Comparison of ENCODE assay signal across 8 mouse cellular contexts in the genomic region with DNA sequence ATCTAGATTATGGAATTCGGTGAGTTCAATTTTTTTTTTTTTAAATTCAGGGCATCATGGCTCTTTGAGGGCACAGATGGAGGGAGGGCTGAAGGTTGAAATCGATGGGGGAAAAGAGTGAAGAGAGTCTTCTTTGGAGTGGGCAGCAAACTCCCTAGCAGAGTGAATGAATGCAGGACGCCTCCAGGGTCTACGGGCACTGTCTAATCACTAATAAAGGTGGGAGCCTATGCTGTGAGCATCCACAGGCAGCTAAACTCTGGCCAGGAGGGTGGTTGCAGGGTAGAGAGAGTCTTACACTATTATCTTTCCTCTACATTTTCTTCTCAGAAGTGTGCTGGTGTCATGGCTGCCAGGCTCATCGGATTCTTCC. TPM values are rescaled to one million over a fixed set of nuclear protein-coding genes. Genes with fewer than 3 reads are reported as not detected.
DNase-seq lines count a peak whose midpoint lies in the region; ATAC-seq and TF ChIP-seq lines count a peak whose summit lies in the region.

No protein-coding gene starts in this region.

- H3K27ac ChIP-seq in heart, embryonic 14.5 days (replicated peaks in 1 of 2; ENCODE audit: control insufficient read depth in 1 of 2, insufficient read depth in 1 of 2, low read depth in 2 of 2, low read length in 2 of 2), result peak overlapping the region in 1 of 2 experiments; percentile 29; a peak in 1 of 4 replicates
- H3K27ac ChIP-seq in forebrain, embryonic 16.5 days (ENCODE audit: low read length), result no peak overlapping the region
- H3K27ac ChIP-seq in macrophage, result peak overlapping the region; percentile 72

- peak overlapping the region; percentile 74 for H3K4me2 ChIP-seq in heart, embryonic 14.5 days (ENCODE audit: low read length)
- peak overlapping the region; percentile 60 for H3K4me2 ChIP-seq in forebrain, embryonic 16.5 days (ENCODE audit: low read length)

- peaks cover 4% of the 10 kb centered on the region in 2 experiments; a peak in 3 of 4 replicates for H3K4me1 ChIP-seq in heart, embryonic 14.5 days (ENCODE audit: control insufficient read depth in 2 of 2, insufficient read depth in 2 of 2, low read length in 2 of 2)
- H3K4me1 ChIP-seq in G1E (ENCODE audit: insufficient read depth, low read depth, low read length), result peaks cover 37% of the 10 kb centered on the region
- peaks cover 5% of the 10 kb centered on the region for H3K4me1 ChIP-seq in forebrain, embryonic 16.5 days (replicated peaks; ENCODE audit: control insufficient read depth, insufficient read depth, low read length)

- H3K36me3 ChIP-seq in heart, embryonic 14.5 days (ENCODE audit: control insufficient read depth, insufficient read depth, low read length), result peaks cover 42% of the 10 kb centered on the region
- peaks cover 44% of the 10 kb centered on the region for H3K36me3 ChIP-seq in G1E (replicated peaks)
- peaks cover 7% of the 10 kb centered on the region for H3K36me3 ChIP-seq in forebrain, embryonic 16.5 days (ENCODE audit: control insufficient read depth, insufficient read depth)
- peaks cover 42% of the 10 kb centered on the region for H3K36me3 ChIP-seq in macrophage (ENCODE audit: inconsistent target)

- no peaks in the 10 kb centered on the region for H3K9me3 ChIP-seq in heart, embryonic 14.5 days (ENCODE audit: control insufficient read depth, low read length)
- H3K9me3 ChIP-seq in G1E (replicated peaks), result no peaks in the 10 kb centered on the region
- no peaks in the 10 kb centered on the region for H3K9me3 ChIP-seq in forebrain, embryonic 16.5 days (ENCODE audit: control insufficient read depth, low read length)

- WGBS in heart, embryonic 14.5 days, result 26% methylated on average over 5 of the region's 5 CpGs
- 39% methylated on average over 5 of the region's 5 CpGs for WGBS in forebrain, embryonic 16.5 days
- WGBS in macrophage (ENCODE audit: missing documents), result 38% methylated on average over 5 of the region's 5 CpGs

- H3K9ac ChIP-seq in heart, embryonic 14.5 days (ENCODE audit: low read length), result peak overlapping the region; percentile 69
- peak overlapping the region; percentile 52 for H3K9ac ChIP-seq in forebrain, embryonic 16.5 days (replicated peaks; ENCODE audit: low read depth, low read length)

- TF ChIP-seq CTCF in G1E (IDR thresholded peaks at IDR 0.05; ENCODE audit: low read depth, low read length), result no peak

- H3K79me2 ChIP-seq in macrophage (ENCODE audit: inconsistent target), result peaks cover 36% of the 10 kb centered on the region

- peak overlapping the region; percentile 58 to 61 for H3K4me3 ChIP-seq in heart, embryonic 14.5 days (ENCODE audit: control insufficient read depth in 1 of 2, insufficient read depth in 1 of 2, low read depth in 1 of 2, low read length in 2 of 2)
- H3K4me3 ChIP-seq in G1E (ENCODE audit: low read depth, low read length), result peak overlapping the region; percentile 73
- peak overlapping the region; percentile 62 for H3K4me3 ChIP-seq in forebrain, embryonic 16.5 days (replicated peaks; ENCODE audit: low read length)
- peak overlapping the region; percentile 80 for H3K4me3 ChIP-seq in macrophage (ENCODE audit: inconsistent target)

- no peaks in the 10 kb centered on the region for H3K27me3 ChIP-seq in heart, embryonic 14.5 days (ENCODE audit: control insufficient read depth, insufficient read depth, low read length)
- no peaks in the 10 kb centered on the region; the same call in 1 of the 2 replicates for H3K27me3 ChIP-seq in G1E (ENCODE audit: insufficient read depth, low read length)
- no peaks in the 10 kb centered on the region for H3K27me3 ChIP-seq in forebrain, embryonic 16.5 days (replicated peaks; ENCODE audit: control insufficient read depth, insufficient read depth, low read length)

- intact Hi-C loops in heart, postnatal 25 days (cut with DNase I), result no loop called here

- no peak for ATAC-seq in heart, embryonic 14.5 days (ENCODE audit: insufficient number of reproducible peaks, insufficient read depth, low FRiP score, low read depth)
- ATAC-seq in G1E (ENCODE audit: extremely low read depth, insufficient number of reproducible peaks, low FRiP score, poor library complexity, severe bottlenecking), result no peak
- ATAC-seq in forebrain, embryonic 16.5 days, result peak; percentile 24

- DNase-seq in heart, postnatal 25 days (ENCODE audit: low spot score), result no peak
- no peak for DNase-seq in G1E (ENCODE audit: low spot score)
- DNase-seq in thymus, adult 18-20 months, result no peak
- no peak for DNase-seq in adrenal gland, adult 2 months
- DNase-seq in right cerebral cortex, postnatal 25 days, result no peak

RNA-seq across cellular contexts. Expression of a gene that starts 0.4 kb away (rescaled TPM):
- polyA plus RNA-seq in heart, embryonic 14.5 days (2014; fragmentation: Nextera tagmentation; extraction: Ambion mirVana), result 33.5 and 34.0 TPM in 2 replicates
- 10 to 100 TPM; 18.2 to 20.9 TPM for total RNA-seq in heart, postnatal 25 days (2021)
- total RNA-seq in G1E (2014; fragmentation: Nextera tagmentation), result 30.1 and 36.1 TPM in 2 replicates
- total RNA-seq in G1E (2017), result 69.6 and 72.4 TPM in 2 replicates
- polyA plus RNA-seq in G1E (2012), result 3.0 and 6.0 TPM in 2 replicates
- polyA plus RNA-seq in forebrain, embryonic 16.5 days (2015; fragmentation: Nextera tagmentation; extraction: Ambion mirVana), result 44.8 and 46.7 TPM in 2 replicates
- 100 to 1,000 TPM in 25 of 26 experiments, 10 to 100 TPM in 1; 94.8 to 225 (median 139) TPM for total RNA-seq in macrophage (2018; cell fraction: chromatin; rRNA removed)
- total RNA-seq in macrophage (2018; cell fraction: cytosol; rRNA removed), result 100 to 1,000 TPM; 167 to 269 (median 214) TPM
- 100 to 1,000 TPM; 126 to 313 (median 238) TPM for total RNA-seq in macrophage (2018; cell fraction: nucleus; rRNA removed)
- polyA plus RNA-seq in macrophage (2018), result 205 to 294 TPM (median 220 TPM) in 3 replicates
- 10 to 100 TPM; 74.4 to 74.6 TPM for total RNA-seq in adrenal gland, adult 2 months (2021)
- polyA plus RNA-seq in adrenal gland, adult 2 months (2012; rRNA removed), result 40.2 and 43.9 TPM in 2 replicates

RNA-seq across cellular contexts. Expression of a gene that starts 11.9 kb away (rescaled TPM):
- 12.9 and 14.5 TPM in 2 replicates for polyA plus RNA-seq in heart, embryonic 14.5 days (2014; fragmentation: Nextera tagmentation; extraction: Ambion mirVana)
- 1 to 10 TPM; 6.1 to 7.2 TPM for total RNA-seq in heart, postnatal 25 days (2021)
- total RNA-seq in G1E (2014; fragmentation: Nextera tagmentation) (1.5 and 2.4 TPM in 2 replicates), G1E (2017) (3.1 and 3.4 TPM in 2 replicates)
- polyA plus RNA-seq in G1E (2012) (0.49 and 0.67 TPM in 2 replicates), macrophage (2018) (0.17 to 0.68 TPM (median 0.34 TPM) in 3 replicates)
- 61.5 and 84.2 TPM in 2 replicates for polyA plus RNA-seq in forebrain, embryonic 16.5 days (2015; fragmentation: Nextera tagmentation; extraction: Ambion mirVana)
- 1 to 10 TPM in 24 of 26 experiments, under 1 TPM in 2; 0.68 to 10.0 (median 3.3) TPM for total RNA-seq in macrophage (2018; cell fraction: chromatin; rRNA removed)
- total RNA-seq in macrophage (2018; cell fraction: cytosol; rRNA removed), result under 1 TPM in 18 of 26 experiments, not detected in 8; 0.05 to 0.68 (median 0.23) TPM
- total RNA-seq in macrophage (2018; cell fraction: nucleus; rRNA removed), result 1 to 10 TPM in 16 of 26 experiments, under 1 TPM in 10; 0.31 to 4.4 (median 1.5) TPM
- total RNA-seq in adrenal gland, adult 2 months (2021), result 10 to 100 TPM in 1 of 2 experiments, 1 to 10 TPM in 1; 8.9 to 10.1 TPM
- 10.1 and 10.2 TPM in 2 replicates for polyA plus RNA-seq in adrenal gland, adult 2 months (2012; rRNA removed)

RNA-seq across cellular contexts. Expression of a gene that starts 20.2 kb away (rescaled TPM):
- polyA plus RNA-seq in heart, embryonic 14.5 days (2014; fragmentation: Nextera tagmentation; extraction: Ambion mirVana), result 9.1 and 12.8 TPM in 2 replicates
- 1 to 10 TPM; 5.2 to 5.7 TPM for total RNA-seq in heart, postnatal 25 days (2021)
- total RNA-seq in G1E (2014; fragmentation: Nextera tagmentation) (2.2 and 3.5 TPM in 2 replicates), G1E (2017) (1.1 TPM in 2 replicates)
- polyA plus RNA-seq in G1E (2012) (11.9 and 14.8 TPM in 2 replicates), macrophage (2018) (1.1 to 4.4 TPM (median 1.9 TPM) in 3 replicates)
- polyA plus RNA-seq in forebrain, embryonic 16.5 days (2015; fragmentation: Nextera tagmentation; extraction: Ambion mirVana), result 26.5 and 30.7 TPM in 2 replicates
- 10 to 100 TPM in 1 of 26 experiments, 1 to 10 TPM in 21, under 1 TPM in 4; 0.31 to 12.9 (median 3.6) TPM for total RNA-seq in macrophage (2018; cell fraction: chromatin; rRNA removed)
- total RNA-seq in macrophage (2018; cell fraction: cytosol; rRNA removed), result 1 to 10 TPM; 1.3 to 6.5 (median 3.0) TPM
- total RNA-seq in macrophage (2018; cell fraction: nucleus; rRNA removed), result 1 to 10 TPM in 24 of 26 experiments, under 1 TPM in 2; 0.71 to 9.0 (median 3.4) TPM
- 10 to 100 TPM; 15.2 to 16.3 TPM for total RNA-seq in adrenal gland, adult 2 months (2021)
- 80.2 and 84.4 TPM in 2 replicates for polyA plus RNA-seq in adrenal gland, adult 2 months (2012; rRNA removed)

RNA-seq across cellular contexts. Expression of a gene that starts 23.8 kb away (rescaled TPM):
- 93.6 and 102 TPM in 2 replicates for polyA plus RNA-seq in heart, embryonic 14.5 days (2014; fragmentation: Nextera tagmentation; extraction: Ambion mirVana)
- total RNA-seq in heart, postnatal 25 days (2021), result 10 to 100 TPM; 62.3 to 62.6 TPM
- total RNA-seq in G1E (2014; fragmentation: Nextera tagmentation) (42.6 and 54.5 TPM in 2 replicates), G1E (2017) (82.5 and 100 TPM in 2 replicates)
- polyA plus RNA-seq in G1E (2012) (311 and 404 TPM in 2 replicates), macrophage (2018) (55.2 to 102 TPM (median 79.3 TPM) in 3 replicates)
- 180 and 183 TPM in 2 replicates for polyA plus RNA-seq in forebrain, embryonic 16.5 days (2015; fragmentation: Nextera tagmentation; extraction: Ambion mirVana)
- total RNA-seq in macrophage (2018; cell fraction: chromatin; rRNA removed), result 10 to 100 TPM; 15.2 to 85.6 (median 46.7) TPM
- total RNA-seq in macrophage (2018; cell fraction: cytosol; rRNA removed), result 10 to 100 TPM; 41.9 to 74.6 (median 63.6) TPM
- total RNA-seq in macrophage (2018; cell fraction: nucleus; rRNA removed), result 10 to 100 TPM; 27.0 to 68.5 (median 49.9) TPM
- total RNA-seq in adrenal gland, adult 2 months (2021), result 100 to 1,000 TPM; 150 to 174 TPM
- 252 and 300 TPM in 2 replicates for polyA plus RNA-seq in adrenal gland, adult 2 months (2012; rRNA removed)

RNA-seq across cellular contexts. Expression of a gene that starts 25.7 kb away (rescaled TPM):
- polyA plus RNA-seq in heart, embryonic 14.5 days (2014; fragmentation: Nextera tagmentation; extraction: Ambion mirVana), result 0.16 TPM in 1 of 2 replicates, not detected in the other
- under 1 TPM; 0.22 to 0.39 TPM for total RNA-seq in heart, postnatal 25 days (2021)
- total RNA-seq in G1E (2014; fragmentation: Nextera tagmentation) (0.34 TPM in 1 of 2 replicates, not detected in the other), G1E (2017) (0.06 and 0.16 TPM in 2 replicates)
- polyA plus RNA-seq in G1E (2012) (not detected in 2 replicates), macrophage (2018) (not detected in 3 replicates)
- polyA plus RNA-seq in forebrain, embryonic 16.5 days (2015; fragmentation: Nextera tagmentation; extraction: Ambion mirVana), result 1.6 and 1.7 TPM in 2 replicates
- total RNA-seq in macrophage (2018; cell fraction: chromatin; rRNA removed), result under 1 TPM in 3 of 26 experiments, not detected in 23; 0.57 to 0.71 (median 0.67) TPM
- total RNA-seq in macrophage (2018; cell fraction: cytosol; rRNA removed), result under 1 TPM in 11 of 26 experiments, not detected in 15; 0.03 to 0.52 (median 0.08) TPM
- 1 to 10 TPM in 3 of 26 experiments, under 1 TPM in 3, not detected in 20; 0.56 to 2.9 (median 0.94) TPM for total RNA-seq in macrophage (2018; cell fraction: nucleus; rRNA removed)
- total RNA-seq in adrenal gland, adult 2 months (2021), result under 1 TPM; 0.24 to 0.32 TPM
- 0.53 and 0.85 TPM in 2 replicates for polyA plus RNA-seq in adrenal gland, adult 2 months (2012; rRNA removed)
